Mouse (Mus musculus) layer of hippocampus, adult 9-11 months (tissue): ENCODE measurements around the gene Tnfsf14.
A peak's percentile ranks its signal among the peaks of the same experiment; 100 is the strongest.

Experiments
- DNase-seq: peaks from one replicate; pipeline ENCODE4 v3.0.0; 2022

Gene Tnfsf14

GRCm38 (mm10) chr17:57198252-57198651, 4.3 kb upstream of the Tnfsf14 start:
- DNase-seq = no peak

GRCm38 (mm10) chr17:57195326-57196010, 1.5 kb upstream of the Tnfsf14 start:
- DNase-seq = no peak

GRCm38 (mm10) chr17:57194771-57195170, 794 bp upstream of the Tnfsf14 start:
- no peak for DNase-seq

- no peak for DNase-seq
These were observed 5.3 kb downstream of the Tnfsf14 start for GRCm38 (mm10) chr17:57188510-57189192.

GRCm38 (mm10) chr17:57185641-57186040, 8.3 kb downstream of the Tnfsf14 start:
- DNase-seq = no peak

- DNase-seq = no peak
These were observed 11.1 kb downstream of the Tnfsf14 start for GRCm38 (mm10) chr17:57182871-57183270.

- no peak for DNase-seq
These were observed 13.6 kb downstream of the Tnfsf14 start for GRCm38 (mm10) chr17:57180363-57180762.

- no peak for DNase-seq
These were observed 20.6 kb downstream of the Tnfsf14 start for GRCm38 (mm10) chr17:57173351-57173750.

- DNase-seq = no peak
These were observed 21.6 kb downstream of the Tnfsf14 start for GRCm38 (mm10) chr17:57172378-57172777.

GRCm38 (mm10) chr17:57170616-57171260, 23.2 kb downstream of the Tnfsf14 start:
- DNase-seq = no peak

- peak; percentile 73 for DNase-seq
These were observed 26.9 kb downstream of the Tnfsf14 start for GRCm38 (mm10) chr17:57166800-57167791.

- DNase-seq = no peak
These were observed 40.2 kb downstream of the Tnfsf14 start for GRCm38 (mm10) chr17:57153787-57154186.

- DNase-seq = no peak
These were observed 41.0 kb downstream of the Tnfsf14 start for GRCm38 (mm10) chr17:57153006-57153405.

- DNase-seq = no peak
These were observed 44.8 kb downstream of the Tnfsf14 start, which contains the start of gene Cd70 for GRCm38 (mm10) chr17:57148994-57149803. Gene Cd70 (minus strand): TSS chr17:57149777.

GRCm38 (mm10) chr17:57148343-57148742, 45.6 kb downstream of the Tnfsf14 start:
- DNase-seq = no peak

GRCm38 (mm10) chr17:57145115-57145514, 48.9 kb downstream of the Tnfsf14 start:
- DNase-seq = no peak

GRCm38 (mm10) chr17:57143704-57144103, 50.3 kb downstream of the Tnfsf14 start:
- DNase-seq = no peak

- DNase-seq = no peak
These were observed 54.3 kb downstream of the Tnfsf14 start for GRCm38 (mm10) chr17:57139708-57140107.
